Mouse (Mus musculus) CH12.LX (cell line): ENCODE measurements around the gene Klhl12.

ENCODE experiments used
- CTCF ChIP-seq, 2 experiments: IDR thresholded peaks in 1 of 2; conservative IDR thresholded peaks in 1 of 2; 2 replicates each; pipeline ENCODE4 v1.5.1; 2011 to 2012; ENCODE audit warnings: low read depth in 2 of 2, low read length in 2 of 2, improper control_type of control experiment in 1 of 2, inconsistent platforms in 1 of 2, mild to moderate bottlenecking in 1 of 2, moderate library complexity in 1 of 2
- EP300 ChIP-seq: IDR thresholded peaks from 2 replicates; pipeline ENCODE4 v1.6.1; 2011; ENCODE audit warnings: low read length, improper control_type of control experiment
- JUND ChIP-seq: conservative IDR thresholded peaks from 2 replicates; pipeline ENCODE4 v1.6.1; 2011; ENCODE audit warnings: low read depth, low read length, improper control_type of control experiment
- MAX ChIP-seq: IDR thresholded peaks from 2 replicates; pipeline ENCODE4 v1.6.1; 2011; ENCODE audit warnings: low read length, improper control_type of control experiment
- POLR2A ChIP-seq: IDR thresholded peaks from 2 replicates; pipeline ENCODE4 v1.6.1; 2011; ENCODE audit warnings: low read depth, mild to moderate bottlenecking, improper control_type of control experiment, low read length
- RAD21 ChIP-seq: IDR thresholded peaks from 2 replicates; pipeline ENCODE4 v1.6.1; 2011; ENCODE audit warnings: low read depth, mild to moderate bottlenecking, low read length, improper control_type of control experiment, moderate library complexity
- SMC3 ChIP-seq: IDR thresholded peaks from 2 replicates; pipeline ENCODE4 v1.6.1; 2011; ENCODE audit warnings: low read depth, low read length, improper control_type of control experiment
- ZC3H11A ChIP-seq: IDR thresholded peaks from 2 replicates; pipeline ENCODE4 v1.6.1; 2012; ENCODE audit warnings: low read depth, mild to moderate bottlenecking, inconsistent platforms, low read length, improper control_type of control experiment
- ZKSCAN1 ChIP-seq: IDR thresholded peaks from 2 replicates; pipeline ENCODE4 v1.6.1; 2012; ENCODE audit warnings: low read depth, inconsistent platforms, low read length, improper control_type of control experiment, borderline replicate concordance

- TF ChIP-seq RAD21 (no peak), MAX (no peak), ZC3H11A (no peak), POLR2A (no peak), EP300 (no peak), CTCF (conservative IDR thresholded peaks at IDR 0.05 in 1 of 2, IDR thresholded peaks at IDR 0.05 in 1 of 2; ENCODE audit: low read depth in 2 of 2, low read length in 2 of 2) (peak in 1 of 2 experiments; percentile 11; a peak in 1 of 4 replicates), ZKSCAN1 (no peak), JUND (no peak), SMC3 (no peak)
Observed at GRCm38 (mm10) chr1:134493496-134493895, 38.2 kb downstream of the Klhl12 start.
